9 mouse cellular contexts compared by ENCODE assay signal in the genomic region with DNA sequence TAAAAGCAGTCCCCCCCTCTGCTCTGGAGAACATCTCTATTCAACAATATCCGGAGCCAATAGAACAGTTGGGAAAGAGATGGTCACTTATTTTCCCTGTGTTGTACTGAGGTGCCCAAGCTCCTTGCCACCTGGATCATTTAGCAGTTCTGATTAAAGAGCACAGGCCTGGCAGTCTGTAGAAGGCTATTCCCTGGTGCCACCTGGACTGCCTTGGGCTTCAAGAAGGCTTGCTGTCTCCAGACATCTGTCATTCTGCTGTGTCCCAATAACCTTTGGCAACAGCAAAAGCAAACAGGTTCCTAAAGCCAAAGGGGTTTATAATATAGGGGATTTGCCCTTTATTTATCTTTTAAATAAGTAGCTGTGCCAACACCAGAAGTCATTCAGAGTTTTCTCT.
"Had no signal": no experiment of that assay in that cellular context is flagged by ENCODE, and none has a peak within 500 bp of the region (broad histone marks: within the 10 kb centered on the region; RNA-seq: fewer than 3 reads in every experiment).

No protein-coding gene starts in this region.

- H3K4me1 ChIP-seq: limb, embryonic 10.5 days; liver, embryonic 12.5 days; lung, embryonic 15.5 days; midbrain, embryonic 13.5 days had no signal

- H3K36me3 ChIP-seq: limb, embryonic 10.5 days; liver, embryonic 12.5 days; lung, embryonic 15.5 days; midbrain, embryonic 13.5 days had no signal

- H3K9me3 ChIP-seq: limb, embryonic 10.5 days; liver, embryonic 12.5 days; lung, embryonic 15.5 days; midbrain, embryonic 13.5 days had no signal

- H3K27ac ChIP-seq: limb, embryonic 10.5 days; liver, embryonic 12.5 days; lung, embryonic 15.5 days; midbrain, embryonic 13.5 days had no signal

- H3K4me3 ChIP-seq: limb, embryonic 10.5 days; liver, embryonic 12.5 days; lung, embryonic 15.5 days; midbrain, embryonic 13.5 days had no signal

- H3K4me2 ChIP-seq: liver, embryonic 12.5 days; lung, embryonic 15.5 days; midbrain, embryonic 13.5 days had no signal

- DNase-seq: kidney, adult 8-10 months; kidney, postnatal 25 days; right cerebral cortex, adult 18-20 months; right cerebral cortex, postnatal 25 days; thymus, postnatal 4 days had no signal

- H3K27me3 ChIP-seq: liver, embryonic 12.5 days; lung, embryonic 15.5 days; midbrain, embryonic 13.5 days had no signal

- ATAC-seq: liver, embryonic 12.5 days; midbrain, embryonic 13.5 days had no signal

- H3K9ac ChIP-seq: liver, embryonic 12.5 days; lung, embryonic 15.5 days; midbrain, embryonic 13.5 days had no signal
